Mouse (Mus musculus): ENCODE measurements at regions not wholly inside any gene's neighbourhood (a gene's known extent, or its start where the extent isn't known, plus 50 kb on each side); places are given as distances from the start of the nearest gene placed in this dataset.

DNA sequence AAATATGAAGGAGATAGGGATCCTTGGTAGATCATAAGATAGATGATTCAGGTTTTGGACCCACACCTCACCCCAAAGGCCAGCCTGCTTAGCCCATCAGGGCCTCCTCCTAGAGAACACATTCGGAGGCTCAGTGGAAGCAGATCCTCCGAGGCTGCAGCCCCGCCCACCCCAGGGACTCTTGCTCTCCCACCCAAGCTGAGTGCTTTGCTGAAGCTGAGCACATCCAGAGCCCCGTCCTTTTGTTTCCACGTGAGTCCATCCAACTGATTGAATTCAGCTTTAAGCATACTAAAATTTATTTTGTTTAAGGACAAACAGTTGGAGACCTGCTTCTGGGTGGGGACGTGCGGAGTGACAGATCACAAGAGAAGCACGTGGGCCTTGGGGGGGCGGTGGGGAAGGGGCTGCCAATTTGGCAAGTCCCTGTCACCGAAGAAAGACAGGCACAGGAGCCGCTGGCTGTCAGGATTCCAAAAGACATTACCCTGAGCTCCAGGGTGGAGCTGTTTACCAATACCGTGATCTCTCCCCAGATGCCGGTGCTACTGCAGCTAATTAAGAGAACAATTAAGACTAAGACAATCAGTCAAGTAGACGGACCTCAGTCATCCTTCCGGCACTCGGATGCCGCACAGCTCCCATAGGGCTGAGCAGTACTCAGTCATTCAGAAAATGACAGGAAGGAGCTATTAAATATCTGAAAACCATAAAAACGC, 448.9 kb upstream of the Spred2 start:
- no peak for DNase-seq

DNA sequence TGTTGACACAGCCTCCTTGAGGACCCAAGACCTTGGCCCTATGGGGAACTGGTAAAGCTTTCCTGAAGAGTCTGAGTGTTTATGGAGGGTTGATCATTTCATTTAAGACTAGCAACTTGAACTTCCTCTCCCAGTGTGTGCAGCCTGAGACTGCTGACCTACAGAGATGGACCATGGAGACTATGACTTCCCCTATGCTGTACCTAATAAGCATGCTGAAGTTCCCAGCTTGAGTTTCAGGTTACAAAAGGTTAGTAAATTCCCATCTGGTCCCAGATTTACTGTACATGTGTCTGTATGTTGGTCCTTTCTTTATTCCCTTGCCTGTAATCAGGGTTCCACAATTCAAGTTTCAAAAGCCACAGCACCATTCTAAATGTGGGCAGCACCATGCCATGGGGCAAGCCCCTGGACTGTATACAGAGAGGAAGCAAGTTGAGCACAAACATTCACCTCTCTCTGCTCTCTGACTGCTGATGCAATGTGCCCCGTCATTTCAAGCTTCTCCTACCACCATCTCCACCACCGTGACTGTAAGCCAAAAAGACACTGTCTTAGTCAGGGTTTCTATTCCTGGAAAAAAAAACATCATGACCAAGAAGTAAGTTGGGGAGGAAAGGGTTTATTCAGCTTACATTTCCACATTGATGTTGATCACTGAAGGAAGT, 431.0 kb upstream of the Spred2 start:
- no peak for DNase-seq

DNA sequence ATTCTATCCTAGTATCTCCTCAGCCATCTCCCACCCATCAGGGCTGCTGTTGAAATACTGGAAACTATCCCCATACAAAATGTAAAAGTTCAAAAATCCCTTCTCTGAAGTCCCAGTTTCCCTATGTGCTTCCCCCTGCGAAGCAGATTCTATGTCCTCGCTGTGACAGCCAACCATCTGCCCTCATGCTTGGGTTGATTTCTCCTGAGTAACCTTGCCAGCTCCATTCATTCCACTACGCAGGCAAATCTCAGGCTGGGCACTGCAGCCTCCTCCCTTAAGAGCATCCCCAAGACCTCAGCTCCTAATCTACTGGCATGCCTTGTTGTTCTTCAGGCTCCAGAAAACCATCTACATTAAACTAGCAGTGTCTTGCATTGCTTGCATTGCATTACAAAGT, 402.5 kb upstream of the Spred2 start:
- DNase-seq = no peak

DNA sequence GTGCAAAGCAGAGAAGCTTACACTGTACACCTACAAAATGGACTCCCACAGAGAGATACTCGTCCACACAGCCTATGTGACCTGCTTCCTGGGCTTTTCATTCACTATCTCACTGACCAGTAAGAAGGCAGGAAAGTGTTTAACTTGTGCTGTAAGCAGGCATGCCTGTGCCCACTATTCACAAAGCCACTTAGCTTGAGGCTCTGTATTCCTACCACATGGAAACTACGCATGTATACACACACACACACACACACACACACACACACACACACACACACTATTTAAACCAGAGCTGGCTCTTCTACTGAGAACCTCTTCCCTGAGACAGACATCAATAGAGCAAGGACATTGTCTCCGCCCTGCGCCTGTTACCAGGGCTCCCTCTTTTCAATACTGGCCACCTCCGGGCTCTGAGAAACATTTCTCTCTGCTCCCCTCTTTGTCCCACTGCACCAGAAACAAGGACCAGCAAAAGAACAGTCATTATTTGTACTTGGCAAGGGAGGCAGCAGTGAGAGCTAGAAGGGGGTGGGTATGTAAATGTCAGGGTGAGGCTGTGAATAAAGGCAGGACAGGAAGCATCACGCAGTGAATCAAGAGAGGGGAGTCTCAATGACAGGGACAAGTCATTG, 400.2 kb upstream of the Spred2 start:
- DNase-seq = peak; percentile 4

DNA sequence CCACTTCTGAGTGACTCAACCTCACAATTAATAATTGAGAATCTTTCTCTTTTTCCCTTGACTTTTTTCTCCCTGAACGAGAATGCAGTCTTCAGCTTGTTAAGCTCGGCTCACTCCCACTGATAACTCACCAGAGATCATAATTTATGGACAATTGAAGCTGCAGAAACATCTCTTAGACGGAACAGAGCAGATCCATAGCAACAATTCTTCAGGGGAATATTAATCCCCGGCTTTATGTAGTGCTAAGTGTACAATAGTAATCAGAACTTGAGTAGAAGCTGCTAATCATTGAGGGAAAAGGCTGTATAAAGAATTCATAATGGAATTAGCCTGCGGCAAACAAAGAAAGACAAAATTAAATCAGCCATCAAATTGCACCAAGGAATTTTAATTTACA, 395.0 kb upstream of the Spred2 start:
- DNase-seq = no peak

DNA sequence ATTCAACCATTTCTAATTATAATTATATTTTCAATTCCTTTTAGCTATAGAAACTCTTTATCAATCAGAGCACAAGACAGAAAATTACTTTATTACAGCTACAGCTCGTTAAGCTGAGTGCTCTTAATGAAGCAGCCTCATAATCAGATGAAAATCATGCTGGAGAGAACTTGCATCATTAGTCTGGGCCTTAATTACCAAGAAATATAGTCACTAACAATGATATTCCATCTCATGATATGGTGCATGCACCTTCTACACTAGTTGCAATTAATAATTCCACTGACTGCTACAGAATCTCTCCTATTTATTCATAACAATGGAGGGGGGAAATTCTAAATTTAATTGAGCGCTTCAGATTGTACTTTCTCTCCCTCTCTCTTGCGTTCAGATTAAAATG, 393.5 kb upstream of the Spred2 start:
- DNase-seq = no peak

DNA sequence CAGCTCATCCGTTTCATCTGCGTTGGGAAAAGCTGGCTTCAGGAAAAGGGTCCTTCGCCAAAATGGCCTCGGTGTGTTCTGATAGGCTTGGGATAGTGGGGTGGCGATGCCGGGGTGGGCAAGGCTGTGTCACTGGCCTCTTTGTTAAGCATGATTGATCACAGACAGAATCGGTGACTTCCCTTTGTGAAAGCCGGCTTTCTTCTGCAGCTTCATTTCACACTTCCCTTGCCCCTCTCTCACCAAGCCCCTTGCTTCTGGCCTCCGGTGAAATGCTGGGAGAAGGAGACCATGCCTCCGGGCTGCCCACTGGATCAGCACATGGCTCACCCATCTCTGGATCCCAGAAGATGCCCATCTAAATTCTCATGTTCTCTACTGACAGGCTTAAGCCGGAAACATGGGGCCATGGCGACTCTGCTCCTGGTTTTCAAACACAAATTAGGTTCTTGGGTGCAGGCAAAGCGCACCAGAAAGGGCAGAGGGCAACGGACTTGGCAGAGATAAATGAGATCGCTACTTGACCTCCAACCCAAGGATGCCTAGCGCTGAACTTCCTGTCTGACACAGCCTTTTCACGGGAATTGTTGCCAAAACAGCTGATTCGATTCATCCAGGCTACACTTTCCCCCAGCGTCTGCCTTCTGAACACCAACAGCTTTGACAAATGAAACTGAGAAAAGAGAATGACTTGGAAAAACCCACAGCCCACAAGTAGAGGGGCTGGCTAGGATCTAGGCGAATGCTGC, 392.7 kb upstream of the Spred2 start:
- DNase-seq = no peak

DNA sequence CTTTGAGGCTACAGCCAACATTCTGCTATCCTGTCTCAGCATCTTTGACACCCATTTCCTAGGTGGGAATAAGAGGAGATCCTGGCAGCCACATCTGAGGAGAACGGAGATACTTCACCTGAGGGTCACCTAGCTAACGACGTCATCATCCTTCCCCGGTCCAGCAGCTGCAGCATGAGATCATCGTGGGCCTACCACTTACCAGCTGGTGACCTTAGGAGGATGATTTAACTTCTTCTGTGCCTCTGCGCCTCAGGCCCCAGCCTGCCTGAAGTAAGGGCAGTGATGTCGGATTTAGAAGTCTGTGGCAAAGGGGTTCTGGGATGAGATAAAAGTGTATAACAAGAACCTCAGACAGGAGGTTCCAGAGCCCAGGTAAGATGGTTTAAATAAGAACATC, 391.3 kb upstream of the Spred2 start:
- no peak for DNase-seq

DNA sequence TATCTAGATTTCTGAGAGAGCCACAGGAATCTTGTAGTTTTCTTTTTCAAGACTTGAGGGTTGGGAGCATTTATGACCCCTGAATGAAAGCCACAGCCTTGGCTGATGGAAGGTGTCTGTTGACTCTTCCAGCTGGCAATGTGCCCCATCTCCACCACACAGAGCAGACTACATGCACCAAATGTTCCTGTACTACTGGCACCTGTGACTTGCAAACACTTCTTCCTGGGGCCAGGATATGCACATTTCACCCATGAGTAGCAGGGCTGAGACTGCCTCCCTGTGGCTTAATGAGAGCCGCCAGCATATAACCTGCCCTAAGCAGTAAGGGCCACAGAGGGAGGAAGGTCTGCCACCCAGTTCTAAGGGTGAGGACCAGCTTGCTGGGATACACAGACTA, 390.5 kb upstream of the Spred2 start:
- peak; percentile 4 for DNase-seq

DNA sequence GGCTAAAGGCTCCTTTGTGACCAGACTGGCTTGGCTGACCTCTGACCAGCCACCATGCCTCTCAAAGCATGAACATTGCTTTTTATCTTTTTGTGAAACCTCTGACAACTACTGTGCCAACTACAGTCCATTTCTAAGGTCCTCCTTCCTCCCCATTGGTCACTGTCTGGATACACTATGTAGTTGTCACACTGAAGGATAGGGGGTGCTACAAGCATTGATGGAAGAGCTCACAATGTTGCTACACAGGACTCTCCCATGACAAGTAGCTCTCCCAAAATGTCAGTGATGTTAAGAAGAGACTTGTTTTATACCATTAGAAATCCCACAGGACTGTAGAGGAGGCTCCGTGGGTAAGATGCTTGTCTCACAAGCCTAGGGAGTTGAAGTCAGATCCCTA, 389.0 kb upstream of the Spred2 start:
- no peak for DNase-seq

DNA sequence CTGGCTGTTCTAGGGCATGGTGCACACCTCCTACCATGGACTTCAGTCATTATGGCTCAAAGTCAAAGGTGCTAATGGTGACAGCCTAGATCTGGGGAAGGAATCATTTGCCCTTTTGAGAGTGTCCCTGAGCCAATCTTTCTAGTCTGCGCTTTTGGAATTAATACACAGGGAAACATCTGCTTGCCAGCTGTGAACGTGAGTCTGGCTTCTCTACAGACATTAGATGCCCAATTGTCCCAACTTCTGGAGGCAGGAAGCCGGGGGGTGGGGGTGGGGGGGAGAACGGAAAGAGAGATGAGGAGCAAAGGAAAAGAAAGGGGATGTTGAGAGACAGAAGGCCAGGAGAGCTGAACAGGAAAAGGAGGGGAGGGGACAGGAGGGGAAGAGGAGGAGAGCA, 377.9 kb upstream of the Spred2 start:
- DNase-seq = no peak

DNA sequence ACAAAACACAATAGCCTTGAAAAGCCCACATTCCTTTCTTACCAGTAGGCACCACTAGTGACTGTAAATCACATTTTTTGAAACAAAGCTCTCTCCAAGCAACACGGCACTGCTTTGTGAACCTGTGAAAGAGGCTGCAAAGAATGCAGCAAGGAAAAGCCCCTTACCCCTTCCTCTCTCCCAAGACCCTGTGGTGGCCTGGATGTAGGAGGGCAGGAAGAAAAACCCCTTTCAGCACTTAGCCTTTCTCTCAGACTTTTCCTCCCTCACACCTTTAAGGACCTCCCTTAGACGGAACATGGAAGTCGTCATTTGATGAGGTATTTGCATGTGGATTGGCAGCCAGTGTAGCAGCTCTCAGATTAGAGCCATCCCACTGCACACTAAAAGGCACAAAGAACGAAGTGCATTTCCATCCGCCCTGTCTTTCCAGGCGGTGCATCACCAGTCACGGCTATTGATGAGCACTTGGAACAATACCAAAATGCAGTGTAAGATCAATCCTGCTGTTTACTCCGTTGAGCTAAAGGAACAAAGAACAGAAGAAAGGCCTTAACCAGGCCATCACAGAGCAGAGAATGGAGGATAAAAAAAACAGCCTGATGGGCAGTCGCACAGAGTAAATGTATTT, 369.7 kb upstream of the Spred2 start:
- no peak for DNase-seq

DNA sequence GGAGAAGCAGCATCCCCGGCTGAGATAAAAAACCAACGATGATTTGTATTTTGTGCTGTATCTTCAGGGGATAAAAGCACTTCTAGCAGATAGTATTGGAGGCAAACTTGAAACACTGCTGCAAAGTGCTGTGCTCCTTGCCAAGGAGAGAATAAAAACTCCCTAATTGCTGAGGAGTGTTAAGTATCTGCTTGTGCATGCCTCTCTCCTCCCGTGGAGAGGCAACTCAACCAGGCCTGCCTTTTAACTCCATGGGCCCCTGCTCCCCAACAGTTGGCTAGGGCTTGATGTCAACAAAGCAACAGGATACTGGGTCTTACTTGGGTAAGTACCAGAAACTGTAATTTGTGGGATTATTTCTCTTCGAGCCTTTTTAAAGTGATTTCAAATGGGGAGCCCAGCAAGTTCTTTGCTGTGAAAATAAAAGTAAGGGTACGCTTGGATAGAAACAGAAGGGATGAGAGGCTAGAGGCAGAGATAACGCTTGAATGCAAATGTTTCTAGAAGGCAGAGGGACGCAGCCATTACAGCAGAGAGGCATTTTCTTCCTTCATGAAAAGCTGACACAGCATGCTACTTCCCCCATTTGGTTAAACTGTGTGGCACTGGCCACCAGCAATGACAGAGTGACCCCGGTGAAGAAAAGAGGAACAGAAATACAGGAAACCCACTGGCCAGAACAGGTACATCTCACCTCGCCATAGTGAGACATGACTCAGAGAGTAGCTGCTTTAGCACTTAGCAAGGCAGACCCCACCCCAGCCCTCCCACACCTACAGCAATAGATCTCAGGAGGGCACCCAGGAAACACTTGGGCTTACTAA, 369.0 kb upstream of the Spred2 start:
- DNase-seq = no peak

DNA sequence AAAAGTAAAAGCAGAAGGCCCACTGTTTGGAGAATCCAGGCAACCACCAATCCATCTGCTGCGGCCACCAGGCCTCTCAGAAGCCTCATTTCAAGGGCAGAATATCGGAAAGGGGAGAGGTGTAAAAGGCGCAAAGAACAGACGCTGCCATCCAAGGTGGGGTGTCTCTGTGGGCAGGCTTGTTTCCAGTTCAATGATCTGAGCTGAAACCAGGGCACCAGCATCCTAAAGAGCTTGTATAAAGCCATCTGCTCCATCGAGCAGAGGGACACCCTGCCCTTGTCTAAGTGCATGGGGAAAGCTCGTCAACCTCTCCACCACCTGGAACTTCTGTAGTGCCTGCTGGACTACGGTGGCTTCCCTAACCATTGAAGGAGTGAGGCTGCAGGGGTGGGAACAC, 363.7 kb upstream of the Spred2 start:
- DNase-seq = peak; percentile 6

DNA sequence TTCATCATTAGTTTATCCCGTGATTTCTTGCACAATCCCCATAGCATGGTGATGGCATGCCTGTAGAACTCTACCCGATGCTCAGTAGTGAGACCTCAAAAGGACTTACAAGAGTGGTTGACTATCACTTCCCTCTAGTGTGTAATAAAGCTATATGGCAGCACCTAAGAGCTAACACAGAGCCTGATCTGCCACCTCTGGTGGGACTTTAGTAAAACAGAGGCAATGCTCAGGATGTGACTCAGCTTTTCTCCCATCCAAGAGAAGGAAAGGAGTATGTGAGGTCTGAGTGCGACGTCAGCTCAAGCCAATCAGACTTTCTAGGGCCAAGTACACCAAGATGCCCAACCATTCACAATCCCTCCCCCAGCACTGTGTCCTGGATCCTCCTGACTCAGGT, 361.5 kb upstream of the Spred2 start:
- DNase-seq = no peak

DNA sequence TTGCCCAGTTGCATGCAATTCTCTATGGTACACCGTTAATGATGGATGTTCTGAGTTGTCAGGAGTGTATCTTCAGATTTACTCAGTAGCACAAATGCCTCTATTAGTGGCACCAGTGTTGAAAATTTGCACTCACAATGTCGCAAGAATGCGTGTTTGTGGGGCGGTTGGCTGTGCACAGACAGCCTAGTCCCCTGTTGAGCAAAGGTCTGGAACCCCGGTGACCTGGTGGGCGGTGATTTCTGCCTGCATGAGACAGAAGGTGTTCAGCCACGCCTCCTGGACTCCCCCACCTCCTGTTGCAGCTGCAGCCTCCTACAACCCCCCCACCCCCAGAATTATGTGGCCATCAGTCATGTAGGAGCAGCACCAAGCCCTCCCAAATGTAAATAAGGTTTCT, 338.9 kb upstream of the Spred2 start:
- DNase-seq = no peak

DNA sequence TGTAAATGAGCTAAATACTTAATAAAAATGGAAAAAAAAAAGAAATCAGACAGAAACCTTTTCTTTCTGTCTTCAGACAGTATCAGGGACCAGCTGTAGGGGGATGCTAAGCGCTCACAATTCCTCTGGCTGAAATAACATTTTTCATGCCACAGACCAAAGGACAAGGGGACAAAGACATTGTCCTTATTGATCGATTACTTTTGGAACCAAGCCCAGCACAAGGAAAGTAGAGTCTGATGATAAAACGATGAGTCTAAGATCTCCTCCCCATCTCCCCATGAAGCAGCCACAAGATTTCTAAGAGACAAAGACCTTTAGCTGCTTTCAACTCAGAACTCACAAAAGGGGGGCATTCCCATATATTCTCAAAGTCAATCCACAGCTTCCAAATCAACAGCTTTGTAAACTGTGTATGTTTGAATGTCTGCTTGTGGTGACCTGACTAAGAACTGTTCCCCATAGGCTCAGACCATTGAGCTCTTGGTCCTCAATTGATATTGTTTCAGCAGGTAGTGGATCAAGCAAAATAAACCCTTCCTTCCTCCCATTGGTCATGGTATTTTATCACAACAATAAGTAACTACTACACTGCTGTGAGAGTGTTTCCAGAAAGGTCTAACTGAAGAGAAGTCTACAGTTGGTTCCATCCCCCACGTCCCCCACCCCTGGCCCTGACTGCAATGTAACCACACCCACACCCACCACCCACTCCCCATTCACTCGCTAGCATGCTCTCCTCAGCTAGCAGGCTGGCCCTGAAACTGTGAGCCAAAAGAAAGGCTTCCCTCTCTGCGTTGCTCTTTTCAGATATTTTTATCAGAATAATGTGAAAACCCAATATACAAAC, 331.4 kb upstream of the Spred2 start:
- DNase-seq = no peak

DNA sequence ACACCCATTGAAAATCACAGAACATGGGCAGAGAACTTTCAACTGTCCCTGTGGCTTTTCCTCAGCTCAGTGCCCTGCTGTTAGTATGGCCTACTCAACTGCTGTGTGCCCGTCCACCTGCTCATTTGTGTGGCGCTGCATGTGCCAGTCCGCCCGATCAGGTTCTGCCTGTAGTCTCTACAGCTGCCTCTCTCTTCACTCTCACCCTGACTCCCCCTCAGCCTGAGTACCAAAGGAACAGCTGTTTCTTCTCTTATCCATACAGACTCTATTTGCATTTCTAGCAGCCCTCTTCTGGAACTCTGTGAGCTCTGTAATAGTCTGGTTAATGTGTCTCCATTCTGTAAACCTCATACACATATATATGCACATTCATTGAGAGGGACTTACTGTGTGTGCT, 329.1 kb upstream of the Spred2 start:
- no peak for DNase-seq

DNA sequence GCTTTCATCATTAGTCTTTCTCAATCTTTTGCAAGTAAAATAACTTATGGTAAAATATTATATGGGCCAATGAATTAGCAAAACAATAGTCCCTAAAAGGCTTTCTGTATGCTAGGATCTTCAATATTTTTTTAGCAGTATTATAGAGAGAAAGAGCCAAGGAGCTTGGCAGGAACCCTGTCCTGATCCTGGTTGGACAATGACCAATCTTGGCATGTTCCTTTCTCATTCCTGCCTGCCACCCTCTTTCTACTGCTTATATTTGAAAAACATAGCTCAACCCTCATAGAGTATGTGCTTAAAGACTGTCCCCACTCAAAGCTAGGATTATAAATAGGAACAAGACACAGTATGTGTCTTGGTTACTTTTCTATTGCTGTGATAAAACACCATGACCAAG, 327.8 kb upstream of the Spred2 start:
- DNase-seq = no peak

DNA sequence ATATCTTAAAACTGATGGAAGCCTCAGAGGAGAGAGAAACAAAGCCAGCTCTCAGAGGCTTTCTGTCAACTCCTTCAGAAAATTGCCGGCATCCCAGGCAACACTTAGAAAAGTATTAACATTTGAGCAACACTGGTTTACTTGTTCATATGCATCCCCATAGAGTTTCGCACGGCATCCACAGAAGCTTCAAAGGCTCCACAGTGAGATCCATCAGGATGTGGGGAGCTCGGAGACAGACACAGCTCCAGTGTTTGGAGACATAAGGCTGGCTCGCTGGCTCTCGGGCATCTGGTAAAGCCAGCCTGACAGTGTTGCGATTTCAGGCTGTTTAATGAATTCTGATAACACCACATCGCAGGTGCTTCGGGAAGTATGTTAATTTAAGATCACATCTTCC, 324.7 kb upstream of the Spred2 start:
- no peak for DNase-seq

DNA sequence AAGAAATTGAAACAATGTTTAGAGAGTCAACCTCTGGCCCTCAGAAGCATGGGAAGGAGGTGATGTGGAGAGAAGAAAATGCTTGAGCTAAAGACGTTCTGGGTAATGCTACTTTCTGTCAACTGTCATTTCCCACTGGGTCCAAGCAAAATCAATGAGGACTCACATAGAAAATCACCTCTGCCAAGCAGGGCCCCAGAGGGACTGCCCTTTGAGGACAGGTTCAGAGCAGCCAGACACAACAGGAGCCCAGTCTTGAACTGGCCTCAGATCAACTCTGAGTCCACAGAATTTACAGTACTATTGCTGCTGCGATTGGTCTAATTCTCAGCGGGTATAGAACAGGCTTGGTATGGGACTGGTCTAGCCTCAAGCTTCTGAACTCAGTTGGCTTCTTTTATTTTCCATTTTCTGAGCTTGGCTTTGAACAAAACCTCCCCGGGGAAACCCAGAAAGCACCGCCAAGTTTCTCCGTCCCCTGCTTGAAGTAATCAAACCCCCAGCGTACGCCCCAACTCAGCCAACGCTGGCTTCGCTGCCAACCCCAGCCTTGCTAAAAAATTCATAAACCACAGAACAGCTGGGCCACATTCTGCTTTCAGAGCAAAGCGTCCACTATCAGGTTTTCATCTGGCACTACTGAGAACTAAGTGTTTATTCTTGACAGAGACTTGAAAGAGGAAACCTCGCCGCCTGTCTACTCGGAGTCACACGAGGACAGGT, 322.8 kb upstream of the Spred2 start:
- no peak for DNase-seq

All from cerebellum, adult 9-10 months (tissue).